Mouse (Mus musculus): ENCODE data around the gene Wdr25. TPM values are rescaled to one million over a fixed set of nuclear protein-coding genes. Genes with fewer than 3 reads are reported as not detected.

Gene Wdr25
- total and polyA plus RNA-seq, 3 experiments = 8.7 to 10.8 TPM; not detected in 1

DNA sequence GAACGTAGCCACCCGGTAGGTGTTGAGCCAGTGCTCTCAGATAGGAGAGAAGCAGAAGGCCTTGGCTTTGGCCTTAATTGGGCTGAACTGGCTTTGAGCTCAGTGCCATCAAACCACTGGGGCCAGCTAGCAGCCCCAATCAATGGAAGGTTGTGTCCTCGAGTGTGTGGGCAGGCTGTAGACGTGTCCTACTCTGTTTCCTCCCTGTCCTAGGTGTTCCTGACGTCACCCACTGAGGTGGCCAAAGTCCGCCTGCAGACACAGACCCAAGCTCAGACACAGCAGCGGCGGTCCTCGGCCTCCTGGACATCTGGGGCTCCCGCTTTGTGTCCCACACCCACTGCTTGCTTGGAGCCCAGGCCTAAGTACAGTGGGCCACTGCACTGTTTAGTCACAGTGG, 38.4 kb upstream of the Wdr25 start:
- DNase-seq (ENCODE audit: low read depth, low spot score) = no peak
- H3K27ac ChIP-seq (ENCODE audit: control insufficient read depth, low read depth, low read length) = no peak overlapping the region
- H3K9ac ChIP-seq (ENCODE audit: control insufficient read depth, low read depth, low read length, poor library complexity, severe bottlenecking) = no peak overlapping the region
- H3K79me2 ChIP-seq (ENCODE audit: control insufficient read depth, insufficient read depth, low read length, poor library complexity) = no peaks in the 10 kb centered on the region
- no peaks in the 10 kb centered on the region for H3K36me3 ChIP-seq (ENCODE audit: control insufficient read depth in 1 of 2, insufficient read depth in 2 of 2, low read length in 2 of 2)
- TF ChIP-seq SIN3A (IDR thresholded peaks at IDR 0.05; ENCODE audit: low read length) (no peak), POLR2A (IDR thresholded peaks at IDR 0.05; ENCODE audit: control insufficient read depth in 1 of 2, insufficient read depth in 1 of 2, low read depth in 1 of 2, low read length in 2 of 2, poor library complexity in 1 of 2) (no peak), MXI1 (IDR thresholded peaks at IDR 0.05; ENCODE audit: low read depth, low read length) (no peak), EP300 (IDR thresholded peaks at IDR 0.05; ENCODE audit: low read depth in 1 of 2, low read length in 2 of 2) (no peak), MYB (IDR thresholded peaks at IDR 0.05; ENCODE audit: low read depth, low read length) (no peak), UBTF (IDR thresholded peaks at IDR 0.05; ENCODE audit: borderline replicate concordance, insufficient read depth, low read depth, low read length) (no peak), GABPA (IDR thresholded peaks at IDR 0.05; ENCODE audit: low read depth, low read length) (no peak), HCFC1 (IDR thresholded peaks at IDR 0.05; ENCODE audit: low read depth, low read length) (no peak), CTCF (IDR thresholded peaks at IDR 0.05 in 2 of 3, conservative IDR thresholded peaks at IDR 0.05 in 1 of 3; ENCODE audit: control insufficient read depth in 1 of 3, insufficient read depth in 1 of 3, low read depth in 2 of 3, low read length in 3 of 3, poor library complexity in 1 of 3, severe bottlenecking in 1 of 3) (no peak), MAX (IDR thresholded peaks at IDR 0.05; ENCODE audit: low read length) (no peak), SMC3 (IDR thresholded peaks at IDR 0.05; ENCODE audit: low read depth, low read length) (no peak), TBP (IDR thresholded peaks at IDR 0.05; ENCODE audit: low read depth, low read length) (no peak), USF2 (IDR thresholded peaks at IDR 0.05; ENCODE audit: borderline replicate concordance in 1 of 2, insufficient read depth in 1 of 2, low read depth in 1 of 2, low read length in 2 of 2) (no peak), BHLHE40 (IDR thresholded peaks at IDR 0.05; ENCODE audit: borderline replicate concordance, low read depth, low read length) (no peak), JUND (IDR thresholded peaks at IDR 0.05; ENCODE audit: low read depth, low read length) (no peak), NELFE (IDR thresholded peaks at IDR 0.05; ENCODE audit: low read depth, low read length) (no peak), MYC (IDR thresholded peaks at IDR 0.05; ENCODE audit: low read depth, low read length) (no peak), ELF1 (IDR thresholded peaks at IDR 0.05; ENCODE audit: low read depth, low read length) (no peak)
- no peak overlapping the region for H3K4me3 ChIP-seq (ENCODE audit: control insufficient read depth in 1 of 2, insufficient read depth in 1 of 2, low read depth in 2 of 2, low read length in 2 of 2)
- H3K4me1 ChIP-seq (ENCODE audit: control insufficient read depth in 1 of 2, insufficient read depth in 2 of 2, low read length in 2 of 2) = no peaks in the 10 kb centered on the region
- no peaks in the 10 kb centered on the region for H3K27me3 ChIP-seq (ENCODE audit: control insufficient read depth in 1 of 2, insufficient read depth in 2 of 2, low read length in 2 of 2)
- no peaks in the 10 kb centered on the region for H3K9me3 ChIP-seq (replicated peaks; ENCODE audit: insufficient read depth, low read length)

DNA sequence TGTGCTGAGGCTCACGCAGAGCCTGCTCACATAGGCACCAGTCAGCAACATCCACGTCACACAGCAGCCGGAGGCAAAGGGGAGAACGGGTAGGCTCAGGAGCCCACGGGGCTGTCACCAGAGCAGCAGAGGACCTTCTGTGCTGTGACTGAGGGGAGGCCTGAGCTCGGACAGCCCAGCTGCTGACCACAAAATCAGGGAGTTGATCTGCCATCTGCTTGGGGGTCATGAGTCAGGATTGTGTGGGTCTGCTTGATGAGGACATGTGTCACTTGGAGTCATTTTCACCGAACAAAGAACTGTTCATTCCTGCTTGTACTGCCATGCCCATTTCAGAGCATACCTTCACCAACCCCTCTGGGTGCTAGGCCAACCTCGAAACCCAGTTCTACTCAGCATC, 37.2 kb upstream of the Wdr25 start:
- no peak overlapping the region for H3K4me3 ChIP-seq (ENCODE audit: control insufficient read depth in 1 of 2, insufficient read depth in 1 of 2, low read depth in 2 of 2, low read length in 2 of 2)
- H3K27ac ChIP-seq (ENCODE audit: control insufficient read depth, low read depth, low read length) = no peak overlapping the region
- no peak overlapping the region for H3K9ac ChIP-seq (ENCODE audit: control insufficient read depth, low read depth, low read length, poor library complexity, severe bottlenecking)
- H3K9me3 ChIP-seq (replicated peaks; ENCODE audit: insufficient read depth, low read length) = no peaks in the 10 kb centered on the region
- no peaks in the 10 kb centered on the region for H3K4me1 ChIP-seq (ENCODE audit: control insufficient read depth in 1 of 2, insufficient read depth in 2 of 2, low read length in 2 of 2)
- TF ChIP-seq MXI1 (IDR thresholded peaks at IDR 0.05; ENCODE audit: low read depth, low read length) (no peak), SIN3A (IDR thresholded peaks at IDR 0.05; ENCODE audit: low read length) (no peak), HCFC1 (IDR thresholded peaks at IDR 0.05; ENCODE audit: low read depth, low read length) (no peak), POLR2A (IDR thresholded peaks at IDR 0.05; ENCODE audit: control insufficient read depth in 1 of 2, insufficient read depth in 1 of 2, low read depth in 1 of 2, low read length in 2 of 2, poor library complexity in 1 of 2) (no peak)
- no peak for DNase-seq (ENCODE audit: low read depth, low spot score)
- no peaks in the 10 kb centered on the region for H3K27me3 ChIP-seq (ENCODE audit: control insufficient read depth in 1 of 2, insufficient read depth in 2 of 2, low read length in 2 of 2)
- no peaks in the 10 kb centered on the region for H3K36me3 ChIP-seq (ENCODE audit: control insufficient read depth in 1 of 2, insufficient read depth in 2 of 2, low read length in 2 of 2)
- H3K79me2 ChIP-seq (ENCODE audit: control insufficient read depth, insufficient read depth, low read length, poor library complexity) = no peaks in the 10 kb centered on the region
